Mouse (Mus musculus): ENCODE data around the gene Akap8.

GRCm38 (mm10) chr17:32321836-32322235 is 798 bp upstream of the Akap8 start:
- TF ChIP-seq CTCF (IDR thresholded peaks at IDR 0.05; ENCODE audit: control insufficient read depth, insufficient read depth, low read length), result no peak
- TF ChIP-seq POLR2A (IDR thresholded peaks at IDR 0.05; ENCODE audit: borderline replicate concordance, control insufficient read depth, low read depth, low read length), result no peak

Measured in bone marrow, adult 2 months (tissue).